In genomic region chr13:70165511-70166225, GRCm38 (mm10) we compare ENCODE assay signal across 18 mouse cellular contexts.
DNase-seq lines count a peak whose midpoint lies in the region; ATAC-seq lines count a peak whose summit lies in the region.
"Had no signal": no experiment of that assay in that cellular context is flagged by ENCODE, and none has a peak within 500 bp of the region (broad histone marks: within the 10 kb centered on the region; RNA-seq: fewer than 3 reads in every experiment).

No protein-coding gene starts in this region.

- H3K9ac ChIP-seq in forebrain, embryonic 13.5 days: no peak overlapping the region
- H3K9ac ChIP-seq in forebrain, embryonic 11.5 days (ENCODE audit: low read length): no peak overlapping the region
- H3K9ac ChIP-seq: heart, embryonic 13.5 days; limb, embryonic 13.5 days; liver, embryonic 15.5 days had no signal

- no peak for DNase-seq in forebrain, embryonic 11.5 days (ENCODE audit: low spot score)
- peak; percentile 35 to 52 for DNase-seq in left cerebral cortex, postnatal 14 days (ENCODE audit: low spot score in 2 of 2)
- DNase-seq in left cerebral cortex, adult 8-10 months (ENCODE audit: low spot score in 2 of 2): no peak
- DNase-seq in right cerebral cortex, postnatal 4 days: peak; percentile 44
- no peak for DNase-seq in right cerebral cortex, adult 2 months (ENCODE audit: low spot score in 2 of 2)
- no peak for DNase-seq in gastrocnemius, postnatal 14 days
- DNase-seq: B cell, adult 2 months; cerebellum, adult 11 months; kidney, adult 9 months; layer of hippocampus, postnatal 36 days; lung, postnatal 10 days; thymus, postnatal 36 days had no signal

- H3K36me3 ChIP-seq in forebrain, embryonic 13.5 days (ENCODE audit: poor library complexity, severe bottlenecking): no peaks in the 10 kb centered on the region
- no peaks in the 10 kb centered on the region for H3K36me3 ChIP-seq in forebrain, embryonic 11.5 days (ENCODE audit: control insufficient read depth, insufficient read depth, low read length)
- H3K36me3 ChIP-seq: heart, embryonic 13.5 days; limb, embryonic 13.5 days; liver, embryonic 15.5 days had no signal

- H3K4me3 ChIP-seq in forebrain, embryonic 13.5 days: no peak overlapping the region
- no peak overlapping the region for H3K4me3 ChIP-seq in forebrain, embryonic 11.5 days (ENCODE audit: low read depth, low read length)
- H3K4me3 ChIP-seq: heart, embryonic 13.5 days; limb, embryonic 13.5 days; liver, embryonic 15.5 days; megakaryocyte, embryonic 14.5 days had no signal

- ATAC-seq in forebrain, embryonic 13.5 days: peak; percentile 80
- ATAC-seq in forebrain, embryonic 11.5 days (replicated peaks; ENCODE audit: low FRiP score): no peak

- no peak overlapping the region for H3K27ac ChIP-seq in forebrain, embryonic 13.5 days
- H3K27ac ChIP-seq in forebrain, embryonic 11.5 days (ENCODE audit: low read depth, low read length): no peak overlapping the region
- H3K27ac ChIP-seq: heart, embryonic 13.5 days; limb, embryonic 13.5 days; liver, embryonic 15.5 days; stomach, postnatal 0 days had no signal

- H3K27me3 ChIP-seq in forebrain, embryonic 13.5 days: no peaks in the 10 kb centered on the region
- H3K27me3 ChIP-seq in forebrain, embryonic 11.5 days (ENCODE audit: control insufficient read depth, insufficient read depth, low read length): no peaks in the 10 kb centered on the region
- H3K27me3 ChIP-seq: heart, embryonic 13.5 days; limb, embryonic 13.5 days; liver, embryonic 15.5 days; megakaryocyte, embryonic 14.5 days had no signal

- H3K4me1 ChIP-seq in forebrain, embryonic 13.5 days: peaks cover 13% of the 10 kb centered on the region
- no peaks in the 10 kb centered on the region for H3K4me1 ChIP-seq in forebrain, embryonic 11.5 days (replicated peaks; ENCODE audit: control insufficient read depth, insufficient read depth, low read length)
- H3K4me1 ChIP-seq: heart, embryonic 13.5 days; liver, embryonic 15.5 days; megakaryocyte, embryonic 14.5 days had no signal

- no peaks in the 10 kb centered on the region for H3K9me3 ChIP-seq in forebrain, embryonic 13.5 days (replicated peaks)
- H3K9me3 ChIP-seq in forebrain, embryonic 11.5 days (ENCODE audit: control insufficient read depth, low read length): no peaks in the 10 kb centered on the region
- H3K9me3 ChIP-seq: heart, embryonic 13.5 days; limb, embryonic 13.5 days; liver, embryonic 15.5 days had no signal

- H3K4me2 ChIP-seq in forebrain, embryonic 13.5 days: 0 out of 2 replicates have a peak overlapping the region, but pooled peaks have one; percentile 0
- H3K4me2 ChIP-seq in forebrain, embryonic 11.5 days (ENCODE audit: low read depth, low read length, severe bottlenecking): no peak overlapping the region
- H3K4me2 ChIP-seq: heart, embryonic 13.5 days; limb, embryonic 13.5 days; liver, embryonic 15.5 days had no signal

- intact Hi-C loops in left cerebral cortex, postnatal 14 days (cut with DNase I): no loop called here
- intact Hi-C loops in gastrocnemius, postnatal 14 days (cut with DNase I; ENCODE audit: low total_unique reads): no loop called here

- WGBS in forebrain, embryonic 13.5 days: 55% methylated on average over 15 of the region's 15 CpGs
- 87% methylated on average over 15 of the region's 15 CpGs for WGBS in forebrain, embryonic 11.5 days

Comparison
In these comparisons a context has a peak if more than half of its experiments do, and no peak if none do; other contexts are left out.
1. DNase-seq: peak in left cerebral cortex, postnatal 14 days (2 of 2) and right cerebral cortex, postnatal 4 days (single experiment); none in forebrain, embryonic 11.5 days (single experiment), left cerebral cortex, adult 8-10 months (0 of 2), right cerebral cortex, adult 2 months (0 of 2) and gastrocnemius, postnatal 14 days (single experiment).